Comparison of ENCODE assay signal across 20 mouse cellular contexts in the genomic region with DNA sequence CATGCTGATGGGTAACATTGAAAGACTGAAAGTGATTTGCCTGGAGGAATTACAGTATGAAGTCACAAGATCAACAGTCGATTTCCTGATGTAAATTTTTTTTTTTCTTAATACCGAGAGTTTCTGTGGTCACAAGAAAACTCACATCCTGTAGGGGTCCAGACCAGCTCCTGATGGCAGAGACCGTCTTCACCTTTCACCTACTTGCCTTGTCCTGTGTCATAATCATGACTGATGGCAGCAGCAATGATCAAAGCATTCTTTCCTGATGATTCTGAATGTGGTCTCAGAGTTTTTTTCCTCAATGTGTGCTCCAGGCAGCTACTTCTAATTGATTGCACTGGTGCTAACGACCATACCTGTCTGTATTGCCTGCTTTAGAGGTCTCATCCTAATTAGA. TPM values are rescaled to one million over a fixed set of nuclear protein-coding genes. Genes with fewer than 3 reads are reported as not detected.
DNase-seq lines count a peak whose midpoint lies in the region; ATAC-seq and TF ChIP-seq lines count a peak whose summit lies in the region.
"Had no signal": no experiment of that assay in that cellular context is flagged by ENCODE, and none has a peak within 500 bp of the region (broad histone marks: within the 10 kb centered on the region; RNA-seq: fewer than 3 reads in every experiment).

No protein-coding gene starts in this region.

- H3K36me3 ChIP-seq in liver, embryonic 11.5 days (ENCODE audit: control insufficient read depth, insufficient read depth, low read length) = no peaks in the 10 kb centered on the region
- no peaks in the 10 kb centered on the region for H3K36me3 ChIP-seq in liver, postnatal 0 days (replicated peaks; ENCODE audit: insufficient read depth, low read length)
- H3K36me3 ChIP-seq in limb, embryonic 10.5 days = no peaks in the 10 kb centered on the region
- H3K36me3 ChIP-seq in midbrain, embryonic 16.5 days (ENCODE audit: control insufficient read depth, insufficient read depth, low read length) = no peaks in the 10 kb centered on the region
- H3K36me3 ChIP-seq: embryonic facial prominence, embryonic 12.5 days; hindbrain, embryonic 12.5 days; intestine, embryonic 15.5 days; limb, embryonic 12.5 days; midbrain, embryonic 12.5 days had no signal

- no peaks in the 10 kb centered on the region for H3K9me3 ChIP-seq in liver, embryonic 11.5 days (ENCODE audit: control insufficient read depth, low read length)
- H3K9me3 ChIP-seq in liver, postnatal 0 days (ENCODE audit: low read length) = no peaks in the 10 kb centered on the region
- no peaks in the 10 kb centered on the region for H3K9me3 ChIP-seq in limb, embryonic 10.5 days (replicated peaks)
- no peaks in the 10 kb centered on the region for H3K9me3 ChIP-seq in midbrain, embryonic 16.5 days (replicated peaks; ENCODE audit: control insufficient read depth, low read length, poor library complexity, severe bottlenecking)
- H3K9me3 ChIP-seq: embryonic facial prominence, embryonic 12.5 days; hindbrain, embryonic 12.5 days; intestine, embryonic 15.5 days had no signal

- H3K27ac ChIP-seq in liver, embryonic 11.5 days (ENCODE audit: low read depth, low read length) = no peak overlapping the region
- H3K27ac ChIP-seq in liver, postnatal 0 days (ENCODE audit: low read depth) = no peak overlapping the region
- H3K27ac ChIP-seq in limb, embryonic 10.5 days = no peak overlapping the region
- H3K27ac ChIP-seq in midbrain, embryonic 16.5 days (ENCODE audit: low read length) = no peak overlapping the region
- H3K27ac ChIP-seq: embryonic facial prominence, embryonic 12.5 days; hindbrain, embryonic 12.5 days; intestine, embryonic 15.5 days; limb, embryonic 12.5 days; liver, embryonic 14.5 days; macrophage; midbrain, embryonic 12.5 days had no signal

- WGBS in liver, embryonic 11.5 days = 55% methylated on average over 4 of the region's 4 CpGs
- WGBS in liver, postnatal 0 days (ENCODE audit: insufficient replicate concordance) = 56% methylated on average over 4 of the region's 4 CpGs
- 32% methylated on average over 4 of the region's 4 CpGs for WGBS in limb, embryonic 10.5 days
- WGBS in midbrain, embryonic 16.5 days = 62% methylated on average over 4 of the region's 4 CpGs

- TF ChIP-seq EP300 in liver, postnatal 0 days (IDR thresholded peaks at IDR 0.05; ENCODE audit: low read depth) = no peak

- H3K27me3 ChIP-seq in liver, embryonic 11.5 days (replicated peaks; ENCODE audit: control insufficient read depth, insufficient read depth, low read length) = no peaks in the 10 kb centered on the region
- no peaks in the 10 kb centered on the region for H3K27me3 ChIP-seq in liver, postnatal 0 days (ENCODE audit: insufficient read depth, low read length)
- no peaks in the 10 kb centered on the region for H3K27me3 ChIP-seq in limb, embryonic 10.5 days (ENCODE audit: low read depth, poor library complexity, severe bottlenecking)
- H3K27me3 ChIP-seq in midbrain, embryonic 16.5 days (ENCODE audit: control insufficient read depth, insufficient read depth, low read depth, low read length) = no peaks in the 10 kb centered on the region
- H3K27me3 ChIP-seq: embryonic facial prominence, embryonic 12.5 days; hindbrain, embryonic 12.5 days; intestine, embryonic 15.5 days; midbrain, embryonic 12.5 days had no signal

- peak; percentile 24 for DNase-seq in adrenal gland, adult 8-10 months
- DNase-seq in adrenal gland, postnatal 4 days (ENCODE audit: low spot score in 2 of 2) = no peak
- peak; percentile 1 for DNase-seq in liver, embryonic 11.5 days (ENCODE audit: low spot score)
- DNase-seq in liver, postnatal 0 days = no peak
- DNase-seq in limb, embryonic 10.5 days (ENCODE audit: low spot score) = peak; percentile 34
- no peak for DNase-seq in gastrocnemius, postnatal 36 days
- DNase-seq: cerebellum, adult 11 months; cerebellum, postnatal 14 days; gastrocnemius, postnatal 25 days; kidney, postnatal 36 days; thymus, postnatal 25 days had no signal

- H3K4me3 ChIP-seq in liver, embryonic 11.5 days (ENCODE audit: low read depth, low read length) = no peak overlapping the region
- H3K4me3 ChIP-seq in liver, postnatal 0 days (ENCODE audit: low read depth, low read length) = no peak overlapping the region
- no peak overlapping the region for H3K4me3 ChIP-seq in limb, embryonic 10.5 days
- H3K4me3 ChIP-seq in midbrain, embryonic 16.5 days (ENCODE audit: low read depth, low read length) = no peak overlapping the region
- H3K4me3 ChIP-seq: embryonic facial prominence, embryonic 12.5 days; hindbrain, embryonic 12.5 days; intestine, embryonic 15.5 days; limb, embryonic 12.5 days; midbrain, embryonic 12.5 days had no signal

- intact Hi-C loops in gastrocnemius, postnatal 36 days (cut with DNase I) = no loop called here

- no peak for TF ChIP-seq CTCF in liver, postnatal 0 days (IDR thresholded peaks at IDR 0.05; ENCODE audit: low read depth)

- no peak overlapping the region for H3K9ac ChIP-seq in liver, embryonic 11.5 days (ENCODE audit: low read depth, low read length)
- no peak overlapping the region for H3K9ac ChIP-seq in liver, postnatal 0 days (replicated peaks)
- H3K9ac ChIP-seq in midbrain, embryonic 16.5 days (ENCODE audit: low read depth, low read length) = no peak overlapping the region
- H3K9ac ChIP-seq: embryonic facial prominence, embryonic 12.5 days; hindbrain, embryonic 12.5 days; intestine, embryonic 15.5 days; limb, embryonic 12.5 days; liver, embryonic 14.5 days; midbrain, embryonic 12.5 days had no signal

- no peak for ATAC-seq in liver, embryonic 11.5 days (replicated peaks; ENCODE audit: low FRiP score)
- no peak for ATAC-seq in liver, postnatal 0 days
- ATAC-seq in midbrain, embryonic 16.5 days = no peak
- ATAC-seq: forebrain, embryonic 14.5 days; intestine, embryonic 15.5 days had no signal

- H3K4me1 ChIP-seq in liver, embryonic 11.5 days (replicated peaks; ENCODE audit: control insufficient read depth, insufficient read depth, low read length) = no peaks in the 10 kb centered on the region
- H3K4me1 ChIP-seq in liver, postnatal 0 days (ENCODE audit: insufficient read depth) = no peaks in the 10 kb centered on the region
- H3K4me1 ChIP-seq in limb, embryonic 10.5 days = peaks cover 34% of the 10 kb centered on the region
- H3K4me1 ChIP-seq in midbrain, embryonic 16.5 days (ENCODE audit: control insufficient read depth, insufficient read depth, low read length) = no peaks in the 10 kb centered on the region
- H3K4me1 ChIP-seq: hindbrain, embryonic 12.5 days; intestine, embryonic 15.5 days; midbrain, embryonic 12.5 days had no signal

- no peak overlapping the region for H3K4me2 ChIP-seq in liver, embryonic 11.5 days
- no peak overlapping the region for H3K4me2 ChIP-seq in liver, postnatal 0 days (ENCODE audit: low read depth, low read length)
- no peak overlapping the region for H3K4me2 ChIP-seq in midbrain, embryonic 16.5 days (ENCODE audit: low read length)
- H3K4me2 ChIP-seq: embryonic facial prominence, embryonic 12.5 days; hindbrain, embryonic 12.5 days; intestine, embryonic 15.5 days; limb, embryonic 12.5 days; midbrain, embryonic 12.5 days had no signal

RNA-seq across cellular contexts. Expression of gene Prickle1, which starts 39.9 kb away (rescaled TPM):
- total RNA-seq in adrenal gland, adult 8-10 months (2022) = 10 to 100 TPM; 16.9 to 32.3 (median 22.9) TPM
- total RNA-seq in adrenal gland, postnatal 4 days (2021) = 10 to 100 TPM; 30.2 to 30.4 TPM
- 11.6 and 12.8 TPM in 2 replicates for polyA plus RNA-seq in liver, embryonic 11.5 days (2014; fragmentation: Nextera tagmentation; extraction: Ambion mirVana)
- polyA plus RNA-seq in liver, postnatal 0 days (2015; fragmentation: Nextera tagmentation; extraction: Ambion mirVana) = 2.3 and 2.5 TPM in 2 replicates
- 20.4 and 25.7 TPM in 2 replicates for polyA plus RNA-seq in limb, embryonic 10.5 days (2016; fragmentation: Nextera tagmentation; extraction: Ambion mirVana)
- 13.5 and 14.0 TPM in 2 replicates for polyA plus RNA-seq in midbrain, embryonic 16.5 days (2015; fragmentation: Nextera tagmentation; extraction: Ambion mirVana)
- 1 to 10 TPM; 3.1 to 4.1 TPM for total RNA-seq in gastrocnemius, postnatal 36 days (2021)
- polyA plus RNA-seq: macrophage had no signal

Comparison
In these comparisons a context has a peak if more than half of its experiments do, and no peak if none do; other contexts are left out.
1. DNase-seq: peak in adrenal gland, adult 8-10 months (single experiment), liver, embryonic 11.5 days (single experiment) and limb, embryonic 10.5 days (single experiment); none in adrenal gland, postnatal 4 days (0 of 2), liver, postnatal 0 days (single experiment) and gastrocnemius, postnatal 36 days (0 of 2).